Mouse (Mus musculus) splenic B cell, adult 2 months (primary cell): ENCODE data around the gene Zbtb8os.

ENCODE experiments used
- DNase-seq: peaks from one replicate; pipeline ENCODE4 v3.0.0-alpha.2; 2011; ENCODE audit warnings: low read depth, low spot score
- H3K27me3 ChIP-seq: 2 replicates; pipeline ENCODE4 v1.6.1; 2012; ENCODE audit warnings: mild to moderate bottlenecking, low read length, moderate library complexity, mixed read lengths; ENCODE audit not compliant: control insufficient read depth, poor library complexity, insufficient read depth, severe bottlenecking
- H3K36me3 ChIP-seq: 2 replicates; pipeline ENCODE4 v1.6.1; 2012; ENCODE audit warnings: mild to moderate bottlenecking, low read length, moderate library complexity, mixed read lengths; ENCODE audit not compliant: control insufficient read depth, poor library complexity, insufficient read depth, severe bottlenecking

Zbtb8os gene

DNA sequence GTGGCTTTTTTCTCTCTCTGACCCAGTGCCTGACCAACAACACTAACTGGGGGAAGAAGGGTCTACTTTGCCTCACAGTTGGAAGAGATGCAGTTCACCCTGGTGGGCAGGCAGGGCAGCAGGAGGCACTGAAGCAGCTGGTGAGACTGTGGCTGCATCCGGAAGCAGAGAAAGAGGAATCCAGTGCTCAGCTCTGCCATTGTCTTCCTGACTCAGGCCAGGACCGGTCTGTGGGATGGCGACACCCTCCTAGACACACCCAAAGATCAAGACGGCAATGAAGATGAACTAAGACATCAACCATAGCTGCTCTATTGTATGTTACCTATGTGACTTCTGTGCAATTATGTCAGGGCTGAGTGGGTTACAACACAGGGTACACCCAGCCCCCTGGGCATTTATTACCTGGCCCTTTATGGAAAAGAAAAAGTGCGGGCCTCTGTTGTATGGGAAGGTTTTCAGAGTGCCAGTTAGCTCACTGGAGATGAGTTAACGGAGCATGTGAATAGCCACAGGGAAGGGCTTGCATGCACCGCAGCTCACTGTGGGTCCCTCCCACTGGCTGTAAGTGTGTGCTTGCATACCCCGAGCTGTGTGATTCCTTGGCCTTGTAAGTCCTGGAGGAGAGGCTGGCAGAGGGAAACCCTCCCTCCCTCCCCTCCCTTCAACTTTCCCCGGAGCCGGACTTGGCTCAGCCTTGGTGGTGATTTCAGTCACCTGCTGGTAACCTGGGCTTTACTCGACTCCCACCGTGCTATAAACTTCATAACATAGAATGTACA lies 58.8 kb downstream of the Zbtb8os start:
- no peaks in the 10 kb centered on the region for H3K36me3 ChIP-seq
- no peak for DNase-seq
- H3K27me3 ChIP-seq = no peaks in the 10 kb centered on the region

DNA sequence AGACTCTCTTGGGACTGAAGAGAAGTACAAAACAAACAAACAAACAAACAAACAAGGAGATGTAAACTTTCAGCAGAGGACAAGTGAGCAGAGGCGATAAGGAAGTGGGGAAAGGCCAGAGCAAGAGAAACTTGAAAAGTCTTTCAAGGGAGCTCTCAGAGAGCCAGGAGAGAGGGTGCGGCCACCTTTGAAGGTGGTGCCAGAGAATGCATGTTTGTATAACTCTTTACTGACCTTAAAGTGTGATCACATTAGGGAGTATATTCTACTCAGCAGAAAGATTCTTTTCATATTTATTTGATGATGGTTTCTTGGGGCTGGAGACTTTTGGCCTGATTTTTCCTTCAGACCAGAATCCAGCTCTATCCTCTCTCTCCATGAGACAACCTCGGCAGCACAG lies 61.5 kb downstream of the Zbtb8os start:
- no peaks in the 10 kb centered on the region for H3K36me3 ChIP-seq
- no peaks in the 10 kb centered on the region for H3K27me3 ChIP-seq
- DNase-seq = no peak

DNA sequence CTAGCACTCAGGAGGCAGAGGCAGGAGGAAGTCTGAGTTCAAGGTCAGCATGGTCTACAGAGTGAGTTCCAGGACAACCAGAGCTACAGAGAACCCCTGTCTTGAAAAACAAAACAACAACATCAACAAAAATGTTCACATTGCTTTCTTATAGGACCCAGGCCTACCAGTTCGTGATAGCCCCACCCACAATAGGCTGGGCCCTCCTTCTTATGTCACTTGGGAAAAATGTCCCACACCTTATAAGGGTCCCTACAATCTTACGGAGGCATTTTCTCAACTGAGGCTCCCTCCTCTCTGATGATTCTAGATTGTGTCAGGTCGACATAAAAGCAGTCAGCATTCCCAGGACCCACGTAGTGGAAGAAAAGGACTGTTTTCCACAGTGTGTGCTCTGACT lies 64.3 kb downstream of the Zbtb8os start:
- no peaks in the 10 kb centered on the region for H3K27me3 ChIP-seq
- no peaks in the 10 kb centered on the region for H3K36me3 ChIP-seq
- DNase-seq = no peak
